Mouse (Mus musculus) CH12.LX (cell line): ENCODE measurements at regions not wholly inside any gene's neighbourhood (a gene's known extent, or its start where the extent isn't known, plus 50 kb on each side); places are given as distances from the start of the nearest gene placed in this dataset.

Source experiments
- DNase-seq: peaks from one replicate; pipeline ENCODE4 v3.0.0-alpha.2; 2013; ENCODE audit errors: extremely low read depth
- H3K27ac ChIP-seq: 2 replicates; pipeline ENCODE4 v1.5.1; 2012; ENCODE audit warnings: low read depth, mild to moderate bottlenecking, control low read depth, moderate library complexity; ENCODE audit not compliant: insufficient read depth
- H3K27me3 ChIP-seq: replicated peaks from 2 replicates; pipeline ENCODE3; 2012; ENCODE audit warnings: inconsistent platforms
- H3K36me3 ChIP-seq, 2 experiments: replicated peaks in 1 of 2; 2 replicates each; pipeline versions ENCODE3 to v1.6.1; 2012; ENCODE audit warnings: inconsistent platforms in 1 of 2, low read length in 1 of 2, mild to moderate bottlenecking in 1 of 2, mixed read lengths in 1 of 2, moderate library complexity in 1 of 2; ENCODE audit not compliant: control insufficient read depth in 1 of 2, insufficient read depth in 1 of 2
- H3K4me1 ChIP-seq, 2 experiments: 2 replicates each; pipeline ENCODE4 v1.6.1; 2012; ENCODE audit warnings: inconsistent platforms in 1 of 2, moderate library complexity in 1 of 2; ENCODE audit not compliant: insufficient read depth in 2 of 2, control insufficient read depth in 1 of 2
- H3K4me2 ChIP-seq: 2 replicates; pipeline ENCODE4 v1.6.1; 2012; ENCODE audit warnings: low read depth, mild to moderate bottlenecking, control low read depth; ENCODE audit not compliant: poor library complexity, insufficient read depth, severe bottlenecking
- H3K4me3 ChIP-seq, 3 experiments: fragments of 150-350 bp in 1 of 3; sonication (generic) in 1 of 3; replicated peaks in 1 of 3; 2 replicates each; pipeline versions ENCODE3 to v1.5.1; 2011 to 2012; ENCODE audit warnings: low read depth in 2 of 3, low read length in 2 of 3, mild to moderate bottlenecking in 2 of 3, moderate library complexity in 2 of 3, control low read depth in 1 of 3, improper control_type of control experiment in 1 of 3, inconsistent platforms in 1 of 3, mixed read lengths in 1 of 3; ENCODE audit not compliant: poor library complexity in 1 of 3
- H3K79me2 ChIP-seq: replicated peaks from 2 replicates; pipeline ENCODE4 v1.6.1; 2012; ENCODE audit warnings: mild to moderate bottlenecking, moderate library complexity; ENCODE audit not compliant: control insufficient read depth, poor library complexity, insufficient read depth, severe bottlenecking; ENCODE audit errors: extremely low read depth
- H3K9ac ChIP-seq: 2 replicates; pipeline ENCODE4 v1.6.1; 2012; ENCODE audit warnings: low read depth, mild to moderate bottlenecking, control low read depth, moderate library complexity; ENCODE audit not compliant: insufficient read depth
- H3K9me3 ChIP-seq: replicated peaks from 2 replicates; pipeline ENCODE3; 2012; ENCODE audit warnings: low read length, inconsistent platforms, mixed read lengths
- BHLHE40 ChIP-seq: IDR thresholded peaks from 2 replicates; pipeline ENCODE4 v1.6.1; 2011; ENCODE audit warnings: mild to moderate bottlenecking, low read depth, low read length, improper control_type of control experiment
- CHD1 ChIP-seq: IDR thresholded peaks from 2 replicates; pipeline ENCODE4 v1.6.1; 2012; ENCODE audit warnings: low read depth, low read length, improper control_type of control experiment, inconsistent platforms
- CTCF ChIP-seq, 2 experiments: IDR thresholded peaks in 1 of 2; conservative IDR thresholded peaks in 1 of 2; 2 replicates each; pipeline ENCODE4 v1.5.1; 2011 to 2012; ENCODE audit warnings: low read depth in 2 of 2, low read length in 2 of 2, improper control_type of control experiment in 1 of 2, inconsistent platforms in 1 of 2, mild to moderate bottlenecking in 1 of 2, moderate library complexity in 1 of 2
- E2F4 ChIP-seq: IDR thresholded peaks from 2 replicates; pipeline ENCODE4 v1.6.1; 2011; ENCODE audit warnings: low read depth, low read length, improper control_type of control experiment; ENCODE audit not compliant: insufficient replicate concordance
- ETS1 ChIP-seq: conservative IDR thresholded peaks from 2 replicates; pipeline ENCODE4 v1.6.1; 2012; ENCODE audit warnings: low read depth, mild to moderate bottlenecking, inconsistent platforms, low read length, improper control_type of control experiment, moderate library complexity
- IRF4 ChIP-seq: IDR thresholded peaks from 2 replicates; pipeline ENCODE4 v1.6.1; 2014; ENCODE audit warnings: low read depth, mild to moderate bottlenecking, inconsistent platforms, low read length, improper control_type of control experiment
- JUND ChIP-seq: conservative IDR thresholded peaks from 2 replicates; pipeline ENCODE4 v1.6.1; 2011; ENCODE audit warnings: low read depth, low read length, improper control_type of control experiment
- MAFK ChIP-seq: IDR thresholded peaks from 2 replicates; pipeline ENCODE4 v1.6.1; 2011; ENCODE audit warnings: low read length, improper control_type of control experiment; ENCODE audit not compliant: insufficient replicate concordance
- MEF2A ChIP-seq: IDR thresholded peaks from 2 replicates; pipeline ENCODE4 v1.6.1; 2014; ENCODE audit warnings: low read depth, mild to moderate bottlenecking, inconsistent platforms, low read length, improper control_type of control experiment, borderline replicate concordance
- MXI1 ChIP-seq: IDR thresholded peaks from 2 replicates; pipeline ENCODE4 v1.6.1; 2011; ENCODE audit warnings: mild to moderate bottlenecking, low read depth, low read length, improper control_type of control experiment
- MYC ChIP-seq: IDR thresholded peaks from 2 replicates; pipeline ENCODE4 v1.6.1; 2011; ENCODE audit warnings: low read depth, mild to moderate bottlenecking, improper control_type of control experiment, low read length
- NRF1 ChIP-seq: IDR thresholded peaks from 2 replicates; pipeline ENCODE4 v1.6.1; 2014; ENCODE audit warnings: low read depth, mild to moderate bottlenecking, inconsistent platforms, low read length, improper control_type of control experiment, moderate library complexity
- POLR2A ChIP-seq: IDR thresholded peaks from 2 replicates; pipeline ENCODE4 v1.6.1; 2011; ENCODE audit warnings: low read depth, mild to moderate bottlenecking, improper control_type of control experiment, low read length
- RCOR1 ChIP-seq: conservative IDR thresholded peaks from 2 replicates; pipeline ENCODE4 v1.6.1; 2012; ENCODE audit warnings: low read depth, mild to moderate bottlenecking, inconsistent platforms, low read length, improper control_type of control experiment
- SMC3 ChIP-seq: IDR thresholded peaks from 2 replicates; pipeline ENCODE4 v1.6.1; 2011; ENCODE audit warnings: low read depth, low read length, improper control_type of control experiment
- TCF12 ChIP-seq: IDR thresholded peaks from 2 replicates; pipeline ENCODE4 v1.6.1; 2014; ENCODE audit warnings: low read depth, mild to moderate bottlenecking, inconsistent platforms, low read length, improper control_type of control experiment
- UBTF ChIP-seq: IDR thresholded peaks from 2 replicates; pipeline ENCODE4 v1.6.1; 2012; ENCODE audit warnings: low read depth, mild to moderate bottlenecking, inconsistent platforms, low read length, improper control_type of control experiment, moderate library complexity
- ZC3H11A ChIP-seq: IDR thresholded peaks from 2 replicates; pipeline ENCODE4 v1.6.1; 2012; ENCODE audit warnings: low read depth, mild to moderate bottlenecking, inconsistent platforms, low read length, improper control_type of control experiment
- ZKSCAN1 ChIP-seq: IDR thresholded peaks from 2 replicates; pipeline ENCODE4 v1.6.1; 2012; ENCODE audit warnings: low read depth, inconsistent platforms, low read length, improper control_type of control experiment, borderline replicate concordance
- ZNF384 ChIP-seq: IDR thresholded peaks from 2 replicates; pipeline ENCODE4 v1.6.1; 2012; ENCODE audit warnings: low read depth, low read length, improper control_type of control experiment, inconsistent platforms
- dilution Hi-C: fragments of 300-500 bp; cut with MboI; formaldehyde crosslinking; loops from 2 replicates; pipeline ENCODE4 v1.14.3; 2020; ENCODE audit warnings: low sequenced_read_pairs; ENCODE audit not compliant: extremely low pct_unique_long_range_greater_than_20kb, extremely low pct_ligation_motif_present
- in situ Hi-C: fragments of 300-500 bp; cut with MboI; formaldehyde crosslinking; loops from 3 replicates; pipeline ENCODE4 v1.14.3; 2019; ENCODE audit warnings: low sequenced_read_pairs, low pct_ligation_motif_present, low pct_unique_long_range_greater_than_20kb, mixed read lengths

DNA sequence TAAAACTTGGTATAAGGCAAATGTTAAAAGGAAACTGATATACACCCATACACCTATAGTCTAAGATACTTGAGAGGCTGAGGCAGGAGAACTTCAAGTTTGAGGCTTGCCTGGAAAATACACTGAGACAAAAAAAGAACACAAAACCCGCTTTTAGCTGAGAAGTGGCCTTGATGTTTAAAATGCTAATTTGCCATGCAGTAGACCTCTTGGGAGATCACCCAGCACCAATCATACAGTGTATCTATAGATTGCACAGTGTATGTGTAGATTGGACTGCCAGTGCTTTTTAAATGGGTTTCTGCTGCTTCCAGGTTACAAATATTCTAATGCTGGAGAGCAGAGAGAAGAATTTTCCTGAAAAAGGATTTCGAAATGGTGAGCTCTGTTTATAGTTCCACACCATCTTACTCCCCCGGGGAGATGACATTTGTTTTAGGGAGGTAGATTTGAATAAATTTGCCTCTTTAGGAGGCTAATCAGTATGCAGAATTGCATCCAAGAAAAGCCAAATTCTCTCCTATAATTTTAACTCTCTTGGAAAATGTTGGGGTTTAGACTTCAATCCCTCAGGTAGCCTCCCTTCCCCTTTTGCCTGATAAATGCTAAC, 194.0 kb downstream of the Otol1 start:
- no peak overlapping the region for H3K27ac ChIP-seq
- no peaks in the 10 kb centered on the region for H3K79me2 ChIP-seq
- no peak overlapping the region for H3K9ac ChIP-seq
- H3K9me3 ChIP-seq, result no peaks in the 10 kb centered on the region
- H3K4me1 ChIP-seq, result peaks cover 11 to 42% of the 10 kb centered on the region in 2 experiments
- TF ChIP-seq RCOR1 (no peak), MEF2A (0 out of 2 replicates have a peak, but pooled peaks have one; percentile 54)
- in situ Hi-C loops (loop anchor here (25.0 kb wide), 1 partner anchor 186 kb away; no protein-coding TSS in a partner anchor), dilution Hi-C loops (no loop called here)
- no peak for DNase-seq
- no peaks in the 10 kb centered on the region for H3K27me3 ChIP-seq
- peak overlapping the region; percentile 44; the same call in 1 of the 2 replicates for H3K4me2 ChIP-seq
- no peaks in the 10 kb centered on the region for H3K36me3 ChIP-seq
- no peak overlapping the region for H3K4me3 ChIP-seq

GRCm38 (mm10) chr3:70215195-70215594, 207.8 kb downstream of the Otol1 start:
- in situ Hi-C loops (loop anchor here (25.0 kb wide), 1 partner anchor 172 kb away; no protein-coding TSS in a partner anchor), dilution Hi-C loops (no loop called here)
- Histone ChIP-seq H3K36me3 (no peaks in the 10 kb centered on the region), H3K4me1 (peaks cover 17 to 46% of the 10 kb centered on the region in 2 experiments), H3K9me3 (no peaks in the 10 kb centered on the region), H3K9ac (no peak overlapping the region), H3K27me3 (no peaks in the 10 kb centered on the region), H3K79me2 (no peaks in the 10 kb centered on the region), H3K4me2 (peak overlapping the region; percentile 21; the same call in 1 of the 2 replicates), H3K4me3 (no peak overlapping the region), H3K27ac (no peak overlapping the region)
- TF ChIP-seq ZNF384, result peak; percentile 52; the same call in 1 of the 2 replicates
- no peak for TF ChIP-seq NRF1
- no peak for TF ChIP-seq E2F4
- no peak for TF ChIP-seq MAFK
- TF ChIP-seq MXI1, result no peak
- TF ChIP-seq ETS1, result peak; percentile 36; the same call in 1 of the 2 replicates
- TF ChIP-seq IRF4, result peak; percentile 43; the same call in 1 of the 2 replicates
- 0 out of 2 replicates have a peak, but pooled peaks have one; percentile 29 for TF ChIP-seq CHD1
- TF ChIP-seq UBTF, result no peak
- DNase-seq, result peak; percentile 66

DNA sequence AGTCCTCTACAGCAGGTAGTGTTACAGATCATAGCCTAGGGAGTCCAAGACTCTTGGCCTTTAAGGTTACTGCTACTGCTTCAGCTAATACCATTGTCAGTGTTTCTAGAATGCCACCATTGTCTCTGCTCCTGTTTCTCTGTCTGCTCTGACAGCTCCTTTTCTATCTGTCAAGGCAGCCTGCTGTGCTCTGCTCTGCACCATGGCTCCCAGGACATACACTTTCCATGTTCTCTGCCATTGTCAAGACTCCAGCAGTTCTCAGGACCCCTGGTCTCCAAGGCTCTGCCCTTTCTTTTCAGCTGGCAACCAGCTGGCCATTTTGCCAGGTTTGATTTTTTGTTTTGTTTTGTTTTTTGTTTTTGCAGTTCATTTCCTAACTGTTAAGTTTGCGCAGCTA, 208.7 kb downstream of the Otol1 start:
- Histone ChIP-seq H3K27ac (peak overlapping the region; percentile 69), H3K36me3 (no peaks in the 10 kb centered on the region), H3K79me2 (no peaks in the 10 kb centered on the region), H3K4me3 (no peak overlapping the region), H3K27me3 (no peaks in the 10 kb centered on the region), H3K9ac (0 out of 2 replicates have a peak overlapping the region, but pooled peaks have one; percentile 3), H3K4me2 (no peak overlapping the region), H3K4me1 (peaks cover 16 to 40% of the 10 kb centered on the region in 2 experiments), H3K9me3 (no peaks in the 10 kb centered on the region)
- in situ Hi-C loops, result loop anchor here (25.0 kb wide), 1 partner anchor 171 kb away; no protein-coding TSS in a partner anchor
- TF ChIP-seq BHLHE40 (no peak), POLR2A (no peak), UBTF (no peak), ZKSCAN1 (no peak), CTCF (conservative IDR thresholded peaks at IDR 0.05 in 1 of 2, IDR thresholded peaks at IDR 0.05 in 1 of 2; ENCODE audit: low read depth in 2 of 2, low read length in 2 of 2) (no peak), MXI1 (no peak), IRF4 (no peak), JUND (no peak), MYC (no peak), ZC3H11A (no peak), SMC3 (no peak), TCF12 (no peak)
- dilution Hi-C loops, result no loop called here
- no peak for DNase-seq
